Mouse (Mus musculus) embryonic facial prominence, embryonic 15.5 days (tissue): ENCODE measurements at regions not wholly inside any gene's neighbourhood (a gene's known extent, or its start where the extent isn't known, plus 50 kb on each side); places are given as distances from the start of the nearest gene placed in this dataset.

Source experiments
- ATAC-seq: fragments of 200-750 bp; cut with Nextera tagmentation; 2 replicates; pipeline ENCODE4 v1.8.0; 2017; ENCODE audit warnings: low read depth, moderate TSS enrichment; ENCODE audit not compliant: insufficient number of reproducible peaks, low FRiP score, low TSS enrichment
- H3K27ac ChIP-seq: fragments of 300-500 bp; sonication (generic); replicated peaks from 2 replicates; pipeline ENCODE4 v1.5.1; 2015; ENCODE audit warnings: mild to moderate bottlenecking, inconsistent platforms
- H3K27me3 ChIP-seq: fragments of 300-500 bp; sonication (generic); 2 replicates; pipeline ENCODE4 v1.6.1; 2015; ENCODE audit warnings: inconsistent platforms
- H3K36me3 ChIP-seq: fragments of 300-500 bp; sonication (generic); 2 replicates; pipeline ENCODE4 v1.6.1; 2015; ENCODE audit warnings: mild to moderate bottlenecking, inconsistent platforms
- H3K4me1 ChIP-seq: fragments of 300-500 bp; sonication (generic); 2 replicates; pipeline ENCODE4 v1.6.1; 2015; ENCODE audit warnings: inconsistent platforms
- H3K4me2 ChIP-seq: fragments of 300-500 bp; sonication (generic); replicated peaks from 2 replicates; pipeline ENCODE4 v1.6.1; 2015; ENCODE audit warnings: mild to moderate bottlenecking, inconsistent platforms
- H3K4me3 ChIP-seq: fragments of 300-500 bp; sonication (generic); replicated peaks from 2 replicates; pipeline ENCODE4 v1.5.1; 2015; ENCODE audit warnings: mild to moderate bottlenecking, inconsistent platforms
- H3K9ac ChIP-seq: fragments of 300-500 bp; sonication (generic); 2 replicates; pipeline ENCODE4 v1.6.1; 2015; ENCODE audit warnings: inconsistent platforms
- H3K9me3 ChIP-seq: fragments of 300-500 bp; sonication (generic); replicated peaks from 2 replicates; pipeline ENCODE4 v1.6.1; 2016; ENCODE audit warnings: inconsistent platforms
- WGBS: fragments of 180-500 bp; shearing (Covaris S2); methylation state at CpG from one replicate; pipeline ENCODE4 v1.1.7; 2015; 5-methylcytosine and 5-hydroxymethylcytosine counted together

DNA sequence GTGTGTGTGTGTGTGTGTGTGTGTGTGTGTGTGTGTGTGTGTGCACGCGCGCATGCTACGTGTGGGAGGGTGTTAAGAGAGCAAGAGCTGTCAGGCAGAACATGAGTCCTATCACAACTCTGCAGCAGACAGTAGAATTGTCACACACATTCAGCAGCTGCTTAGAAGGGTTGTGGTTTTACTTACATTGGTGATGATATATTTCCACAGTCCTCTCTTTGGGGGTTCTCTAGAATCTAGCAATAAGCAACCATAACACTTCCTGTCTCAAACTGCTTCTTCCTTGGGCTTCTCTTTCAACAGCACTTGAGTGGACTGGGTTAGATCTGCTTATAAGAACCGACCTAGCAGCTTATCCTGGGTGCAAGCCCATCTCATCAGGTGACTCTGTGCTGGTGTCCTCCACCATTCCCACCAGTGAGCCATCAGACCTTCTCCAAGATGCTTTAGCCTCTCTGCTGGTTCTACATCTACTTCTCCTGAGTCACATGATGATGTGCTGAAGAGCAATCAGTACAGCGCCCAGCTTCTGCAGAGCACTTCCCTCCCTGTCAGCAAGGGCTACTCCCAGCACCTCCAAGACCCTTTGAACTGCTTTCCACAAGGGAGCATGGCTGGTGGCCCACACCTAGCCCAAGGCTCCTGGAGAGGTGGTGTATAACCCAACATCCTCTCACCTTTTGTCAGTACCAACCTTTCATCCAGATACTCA lies 222.6 kb downstream of the Wdr11 start:
- Histone ChIP-seq H3K27me3 (no peaks in the 10 kb centered on the region), H3K9ac (no peak overlapping the region), H3K4me2 (no peak overlapping the region), H3K36me3 (no peaks in the 10 kb centered on the region), H3K9me3 (no peaks in the 10 kb centered on the region), H3K4me1 (0 out of 2 replicates have a peak, but pooled peaks cover 2% of the 10 kb centered on the region), H3K27ac (no peak overlapping the region), H3K4me3 (no peak overlapping the region)
- WGBS, result 85% methylated on average over 6 of the region's 6 CpGs
- ATAC-seq, result no peak

DNA sequence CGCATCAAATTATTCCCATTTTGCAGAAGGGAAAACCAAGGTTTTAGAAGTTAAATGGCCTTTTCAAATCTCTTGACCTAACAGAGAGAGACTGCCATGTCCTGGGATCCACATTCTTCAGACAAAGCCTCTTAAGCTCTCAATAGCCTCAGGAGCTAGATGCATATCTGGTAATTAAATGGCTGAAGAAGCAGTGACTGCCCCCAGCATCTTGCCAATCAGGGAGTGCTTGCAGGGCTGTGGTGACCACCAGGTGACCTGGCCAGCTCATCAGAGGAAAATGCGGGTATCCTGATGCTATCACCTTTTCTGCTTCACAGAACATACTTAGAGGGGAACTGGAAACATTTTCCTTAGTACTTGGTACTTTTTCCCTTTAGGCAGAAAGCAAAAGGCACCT lies 227.2 kb downstream of the Wdr11 start:
- no peak overlapping the region for H3K27ac ChIP-seq

GRCm38 (mm10) chr7:129819651-129820050 lies 228.0 kb downstream of the Wdr11 start:
- H3K4me1 ChIP-seq, result no peaks in the 10 kb centered on the region
- H3K4me2 ChIP-seq, result no peak overlapping the region
- H3K36me3 ChIP-seq, result no peaks in the 10 kb centered on the region
- H3K4me3 ChIP-seq, result no peak overlapping the region
- H3K9me3 ChIP-seq, result no peaks in the 10 kb centered on the region
- no peak for ATAC-seq
- no peaks in the 10 kb centered on the region for H3K27me3 ChIP-seq
- 80% methylated on average over 5 of the region's 5 CpGs for WGBS
- no peak overlapping the region for H3K9ac ChIP-seq
- H3K27ac ChIP-seq, result no peak overlapping the region

More for the DNA sequence above, 227.2 kb downstream of the Wdr11 start:
- 76% methylated on average over 2 of the region's 2 CpGs for WGBS
- Histone ChIP-seq H3K4me2 (no peak overlapping the region), H3K9me3 (no peaks in the 10 kb centered on the region), H3K27me3 (no peaks in the 10 kb centered on the region), H3K9ac (no peak overlapping the region), H3K4me1 (no peaks in the 10 kb centered on the region), H3K36me3 (no peaks in the 10 kb centered on the region), H3K4me3 (no peak overlapping the region)
- ATAC-seq, result no peak

- no peaks in the 10 kb centered on the region for H3K9me3 ChIP-seq
- WGBS, result 49% methylated on average over 1 of the region's 1 CpGs
- H3K27ac ChIP-seq, result no peak overlapping the region
- H3K9ac ChIP-seq, result no peak overlapping the region
- ATAC-seq, result no peak
- no peak overlapping the region for H3K4me3 ChIP-seq
- no peak overlapping the region for H3K4me2 ChIP-seq
- H3K27me3 ChIP-seq, result no peaks in the 10 kb centered on the region
- no peaks in the 10 kb centered on the region for H3K36me3 ChIP-seq
- 0 out of 2 replicates have a peak, but pooled peaks cover 18% of the 10 kb centered on the region for H3K4me1 ChIP-seq
Observed at GRCm38 (mm10) chr7:129828970-129829369, 237.3 kb downstream of the Wdr11 start.

DNA sequence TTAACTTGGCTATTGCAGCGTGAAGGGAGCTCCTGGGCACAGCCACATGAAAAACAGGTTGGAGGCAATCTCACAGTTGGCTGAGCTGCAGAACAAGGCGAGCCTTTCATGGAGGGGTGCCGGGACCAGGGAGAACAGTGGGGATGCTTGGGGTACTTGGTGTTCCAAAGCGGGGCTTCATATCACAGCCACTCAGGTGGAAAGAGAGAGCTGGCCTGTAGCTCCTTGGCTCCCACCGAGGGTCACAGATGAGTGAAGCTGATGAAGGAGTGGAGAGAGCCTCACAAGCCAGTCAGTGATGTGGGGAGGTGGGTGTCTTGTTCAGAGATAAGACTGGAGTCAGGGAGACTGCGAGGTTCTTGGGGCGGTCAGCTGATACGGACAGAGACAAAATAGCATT lies 241.2 kb downstream of the Wdr11 start:
- Histone ChIP-seq H3K36me3 (no peaks in the 10 kb centered on the region), H3K4me1 (0 out of 2 replicates have a peak, but pooled peaks cover 10% of the 10 kb centered on the region), H3K9ac (no peak overlapping the region), H3K4me3 (no peak overlapping the region), H3K9me3 (no peaks in the 10 kb centered on the region), H3K27me3 (no peaks in the 10 kb centered on the region), H3K4me2 (no peak overlapping the region), H3K27ac (no peak overlapping the region)
- ATAC-seq, result no peak
- WGBS, result 75% methylated on average over 8 of the region's 8 CpGs

DNA sequence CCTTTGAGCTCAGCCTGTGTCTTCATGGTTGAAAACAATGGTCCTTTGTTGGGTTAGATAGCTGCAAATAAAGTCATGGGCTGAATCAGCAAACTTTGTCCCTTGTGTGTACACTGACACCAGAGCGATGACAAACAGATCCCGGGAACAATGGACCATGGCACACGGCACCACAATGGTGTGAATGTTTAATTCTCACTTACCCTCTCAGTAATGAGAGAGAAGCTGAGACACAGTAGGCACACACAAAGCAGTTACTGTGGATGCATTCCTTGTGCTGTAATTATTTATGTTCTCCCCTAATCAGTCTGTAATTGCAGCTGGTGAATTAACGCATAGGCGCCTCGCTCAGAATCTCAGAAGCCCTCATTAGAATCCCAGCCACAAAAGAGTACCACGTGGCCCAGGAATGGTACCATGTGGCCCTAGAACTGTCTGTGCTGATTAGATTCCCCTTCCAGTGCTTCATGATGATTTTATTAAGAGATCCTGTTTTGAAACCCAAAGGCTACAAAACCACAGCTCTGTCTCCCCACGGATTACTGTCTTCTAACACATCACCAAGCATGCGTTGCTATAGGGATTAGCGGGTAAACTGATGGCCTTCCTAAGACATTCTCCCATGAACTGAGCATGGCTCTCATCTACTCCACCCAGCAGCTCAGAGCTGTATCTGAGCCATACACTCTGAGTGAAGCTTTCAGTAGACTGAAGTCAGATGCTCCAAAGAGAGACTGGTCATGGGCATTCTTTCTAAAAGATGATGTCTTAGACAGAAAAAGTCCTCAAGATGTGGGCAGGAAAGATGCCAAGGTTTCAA lies 250.8 kb downstream of the Wdr11 start:
- no peak for ATAC-seq
- no peak overlapping the region for H3K4me2 ChIP-seq
- 0 out of 2 replicates have a peak, but pooled peaks cover 5% of the 10 kb centered on the region for H3K4me1 ChIP-seq
- no peaks in the 10 kb centered on the region for H3K9me3 ChIP-seq
- no peaks in the 10 kb centered on the region for H3K27me3 ChIP-seq
- no peak overlapping the region for H3K9ac ChIP-seq
- H3K4me3 ChIP-seq, result no peak overlapping the region
- 58% methylated on average over 10 of the region's 10 CpGs for WGBS
- no peak overlapping the region for H3K27ac ChIP-seq
- no peaks in the 10 kb centered on the region for H3K36me3 ChIP-seq

- WGBS, result 30% methylated on average over 5 of the region's 5 CpGs
Observed at GRCm38 (mm10) chr7:129847136-129847535, 255.5 kb downstream of the Wdr11 start.

DNA sequence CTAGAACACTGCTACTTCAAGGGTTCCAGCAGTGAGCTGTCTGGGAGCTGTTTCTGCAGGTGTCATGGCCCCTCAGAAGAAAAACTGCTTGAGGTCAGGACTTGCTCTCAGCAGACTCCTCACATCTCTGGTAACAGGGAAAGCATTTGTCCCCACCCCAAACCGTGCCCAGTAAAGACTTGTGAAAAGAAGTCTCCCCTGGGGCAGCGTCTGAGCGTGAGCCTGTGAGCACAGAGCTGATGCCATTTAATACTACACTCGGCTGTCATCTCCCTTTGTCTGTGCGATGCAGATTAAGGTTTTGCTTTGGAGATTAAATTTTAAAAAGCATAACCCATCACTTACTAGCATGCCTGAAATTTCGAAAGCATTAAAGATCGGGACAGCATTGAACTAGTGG lies 261.9 kb downstream of the Wdr11 start:
- Histone ChIP-seq H3K9me3 (no peaks in the 10 kb centered on the region), H3K9ac (no peak overlapping the region), H3K4me3 (no peak overlapping the region), H3K36me3 (no peaks in the 10 kb centered on the region), H3K4me1 (peaks cover 8% of the 10 kb centered on the region; the same call in 1 of the 2 replicates), H3K4me2 (no peak overlapping the region), H3K27me3 (no peaks in the 10 kb centered on the region), H3K27ac (no peak overlapping the region)
- 26% methylated on average over 7 of the region's 7 CpGs for WGBS
- ATAC-seq, result no peak

More at GRCm38 (mm10) chr7:129847136-129847535, 255.5 kb downstream of the Wdr11 start:
- Histone ChIP-seq H3K9ac (no peak overlapping the region), H3K27me3 (no peaks in the 10 kb centered on the region), H3K4me2 (no peak overlapping the region), H3K4me3 (no peak overlapping the region), H3K36me3 (no peaks in the 10 kb centered on the region), H3K9me3 (no peaks in the 10 kb centered on the region), H3K4me1 (0 out of 2 replicates have a peak, but pooled peaks cover 5% of the 10 kb centered on the region), H3K27ac (0 out of 2 replicates have a peak overlapping the region, but pooled peaks have one; percentile 17)
- ATAC-seq, result peak; percentile 47; the same call in 1 of the 2 replicates

- Histone ChIP-seq H3K9me3 (no peaks in the 10 kb centered on the region), H3K36me3 (no peaks in the 10 kb centered on the region), H3K27me3 (no peaks in the 10 kb centered on the region), H3K4me3 (no peak overlapping the region), H3K27ac (peak overlapping the region; percentile 45; the same call in 1 of the 2 replicates), H3K4me2 (no peak overlapping the region), H3K9ac (no peak overlapping the region), H3K4me1 (peaks cover 12% of the 10 kb centered on the region)
- ATAC-seq, result no peak
- 39% methylated on average over 2 of the region's 2 CpGs for WGBS
Observed at GRCm38 (mm10) chr7:129854942-129855341, 263.3 kb downstream of the Wdr11 start.

- no peak overlapping the region for H3K4me2 ChIP-seq
- H3K27me3 ChIP-seq, result no peaks in the 10 kb centered on the region
- H3K27ac ChIP-seq, result no peak overlapping the region
- H3K4me1 ChIP-seq, result peaks cover 4% of the 10 kb centered on the region; the same call in 1 of the 2 replicates
- no peak overlapping the region for H3K4me3 ChIP-seq
- H3K9me3 ChIP-seq, result no peaks in the 10 kb centered on the region
- H3K9ac ChIP-seq, result no peak overlapping the region
- H3K36me3 ChIP-seq, result no peaks in the 10 kb centered on the region
- 22% methylated on average over 1 of the region's 1 CpGs for WGBS
- ATAC-seq, result no peak
Observed at GRCm38 (mm10) chr7:129862966-129863365, 271.3 kb downstream of the Wdr11 start.

DNA sequence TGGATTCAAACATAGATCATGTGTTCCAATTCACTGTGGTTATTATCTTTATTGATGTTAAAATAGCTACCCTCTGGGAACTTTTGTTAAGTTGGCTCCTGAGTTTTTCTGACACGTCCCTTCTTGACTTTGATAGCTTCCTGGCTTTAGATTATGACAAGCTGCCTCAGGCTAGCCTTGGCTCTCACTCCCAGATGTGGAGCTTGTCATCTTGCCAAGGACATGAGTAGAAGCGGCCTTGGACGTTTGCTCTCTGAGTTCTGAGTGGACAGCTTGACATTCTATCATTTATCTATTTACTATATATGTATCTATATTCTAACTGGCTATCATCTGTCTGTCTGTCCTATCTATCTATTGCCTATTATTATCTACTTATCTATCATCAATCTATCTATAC lies 273.9 kb downstream of the Wdr11 start:
- H3K4me2 ChIP-seq, result no peak overlapping the region
- H3K4me1 ChIP-seq, result no peaks in the 10 kb centered on the region
- H3K4me3 ChIP-seq, result no peak overlapping the region
- no peak overlapping the region for H3K27ac ChIP-seq
- no peaks in the 10 kb centered on the region for H3K9me3 ChIP-seq
- no peak for ATAC-seq
- no peak overlapping the region for H3K9ac ChIP-seq
- 42% methylated on average over 3 of the region's 3 CpGs for WGBS
- H3K36me3 ChIP-seq, result no peaks in the 10 kb centered on the region
- H3K27me3 ChIP-seq, result no peaks in the 10 kb centered on the region
